Mouse (Mus musculus) myocyte (in vitro differentiated cells): ENCODE data around the gene Polr2b.

ENCODE experiments used
- MAX ChIP-seq: IDR thresholded peaks from one replicate; pipeline ENCODE4 v1.6.1; 2011; ENCODE audit warnings: low read depth, mild to moderate bottlenecking, control low read depth
- MYOD1 ChIP-seq, 3 experiments: IDR thresholded peaks; one replicate each; pipeline ENCODE4 v1.6.1; 2011; ENCODE audit warnings: control low read depth in 2 of 3, low read depth in 2 of 3, mild to moderate bottlenecking in 2 of 3, moderate library complexity in 1 of 3; ENCODE audit not compliant: insufficient read length in 2 of 3, control insufficient read depth in 1 of 3
- POLR2A ChIP-seq: IDR thresholded peaks from one replicate; pipeline ENCODE4 v1.6.1; 2011; ENCODE audit warnings: low read depth, mild to moderate bottlenecking, control low read depth, moderate library complexity; ENCODE audit not compliant: insufficient read length
- POLR2AphosphoS2 ChIP-seq: IDR thresholded peaks from one replicate; pipeline ENCODE4 v1.6.1; 2011; ENCODE audit warnings: low read depth, control low read depth; ENCODE audit not compliant: insufficient read length
- REST ChIP-seq: IDR thresholded peaks from one replicate; pipeline ENCODE4 v1.6.1; 2011; ENCODE audit warnings: mild to moderate bottlenecking, control low read depth, moderate library complexity; ENCODE audit not compliant: insufficient read depth, insufficient read length

GRCm38 (mm10) chr5:77267957-77268624 is 41.9 kb upstream of the Polr2b start:
- TF ChIP-seq POLR2A (no peak), REST (no peak), POLR2AphosphoS2 (no peak), MYOD1 (IDR thresholded peaks at IDR 0.05; ENCODE audit: control insufficient read depth in 1 of 3, insufficient read length in 2 of 3, low read depth in 2 of 3) (no peak), MAX (no peak)
